Comparison of ENCODE assay signal across 8 mouse cellular contexts in genomic region chr12:101718755-101719150, GRCm38 (mm10). TPM values are rescaled to one million over a fixed set of nuclear protein-coding genes. Genes with fewer than 3 reads are reported as not detected.
DNase-seq lines count a peak whose midpoint lies in the region; ATAC-seq and TF ChIP-seq lines count a peak whose summit lies in the region.

No protein-coding gene starts in this region.

- H3K9ac ChIP-seq in ES-Bruce4 (ENCODE audit: low read depth, poor library complexity, severe bottlenecking): no peak overlapping the region

- no peaks in the 10 kb centered on the region for H3K4me1 ChIP-seq in ES-Bruce4 (ENCODE audit: control insufficient read depth, insufficient read depth, low read length)
- H3K4me1 ChIP-seq in megakaryocyte, embryonic 14.5 days: peaks cover 13% of the 10 kb centered on the region

- H3K36me3 ChIP-seq in ES-Bruce4 (ENCODE audit: control insufficient read depth, insufficient read depth, low read length, poor library complexity, severe bottlenecking): no peaks in the 10 kb centered on the region
- no peaks in the 10 kb centered on the region for H3K36me3 ChIP-seq in megakaryocyte, embryonic 14.5 days (replicated peaks; ENCODE audit: low read length)

- no peak for TF ChIP-seq EP300 in ES-Bruce4 (IDR thresholded peaks at IDR 0.05; ENCODE audit: insufficient read depth, low read depth, low read length)

- H3K4me3 ChIP-seq in ES-Bruce4 (ENCODE audit: low read depth, low read length): peak overlapping the region; percentile 79
- H3K4me3 ChIP-seq in megakaryocyte, embryonic 14.5 days (replicated peaks): peak overlapping the region; percentile 92
- no peak overlapping the region; the same call in 1 of the 2 replicates for H3K4me3 ChIP-seq in layer of hippocampus, adult 2 months

- ATAC-seq in granulocyte monocyte progenitor cell, adult 5-6 weeks (replicated peaks; ENCODE audit: poor library complexity, severe bottlenecking): peak; percentile 33; the same call in 1 of the 2 replicates

- no peaks in the 10 kb centered on the region for H3K9me3 ChIP-seq in ES-Bruce4 (replicated peaks; ENCODE audit: control insufficient read depth, insufficient read depth, low read length, poor library complexity, severe bottlenecking)
- no peaks in the 10 kb centered on the region for H3K9me3 ChIP-seq in megakaryocyte, embryonic 14.5 days

- TF ChIP-seq CTCF in ES-Bruce4 (IDR thresholded peaks at IDR 0.05; ENCODE audit: low read depth, low read length): no peak
- no peak for TF ChIP-seq CTCF in layer of hippocampus, adult 2 months (conservative IDR thresholded peaks at IDR 0.05)

- H3K27me3 ChIP-seq in ES-Bruce4 (ENCODE audit: control insufficient read depth, insufficient read depth, low read length, poor library complexity, severe bottlenecking): no peaks in the 10 kb centered on the region
- H3K27me3 ChIP-seq in megakaryocyte, embryonic 14.5 days (replicated peaks): peaks cover 26% of the 10 kb centered on the region

- H3K27ac ChIP-seq in ES-Bruce4 (ENCODE audit: insufficient read depth, low read length): no peak overlapping the region
- H3K27ac ChIP-seq in layer of hippocampus, adult 2 months: no peak overlapping the region

- TF ChIP-seq POLR2A in ES-Bruce4 (IDR thresholded peaks at IDR 0.05; ENCODE audit: insufficient read depth, low read length): no peak

- DNase-seq in adrenal gland, postnatal 14 days: peak; percentile 20
- peak; percentile 24 to 73 for DNase-seq in kidney, postnatal 36 days
- peak; percentile 63 for DNase-seq in testis, postnatal 10 days (ENCODE audit: low spot score)
- DNase-seq in spleen, postnatal 10 days (ENCODE audit: low spot score in 2 of 2): no peak
- no peak for DNase-seq in layer of hippocampus, adult 2 months (ENCODE audit: low spot score in 2 of 2)

RNA-seq across cellular contexts. Expression of gene Tc2n, which starts 0.4 kb away (rescaled TPM):
- 4.4 and 5.0 TPM in 2 replicates for polyA plus RNA-seq in ES-Bruce4 (2011; ENCODE audit: insufficient read depth, insufficient read length, low read depth, missing spikeins)
- total RNA-seq in adrenal gland, postnatal 14 days (2021): 1.2 and 1.8 TPM in 2 replicates
- total RNA-seq in granulocyte monocyte progenitor cell, adult 5-6 weeks (2014; fragmentation: Nextera tagmentation): not detected in 2 replicates
- not detected in 2 replicates for total RNA-seq in granulocyte monocyte progenitor cell, adult 5-6 weeks (2017)
- polyA plus RNA-seq in megakaryocyte, embryonic 14.5 days (2012; ENCODE audit: insufficient read depth, low replicate concordance): not detected in 2 replicates
- under 1 TPM; 0.26 to 0.42 TPM for total RNA-seq in layer of hippocampus, adult 2 months (2021)

Comparison
In these comparisons a context has a peak if more than half of its experiments do, and no peak if none do; other contexts are left out.
1. DNase-seq: peak in adrenal gland, postnatal 14 days (single experiment), kidney, postnatal 36 days (2 of 2) and testis, postnatal 10 days (single experiment); none in spleen, postnatal 10 days (0 of 2) and layer of hippocampus, adult 2 months (0 of 2).